Mouse (Mus musculus) lung, postnatal 36 days (tissue): ENCODE data around the gene Zfp442.
"Not testable (repeated sequence)": the region's sequence is repeated elsewhere in the genome, so short reads cannot be mapped to it uniquely, and the experiment has no call there.

Source experiments
- DNase-seq: peaks from one replicate; pipeline ENCODE4 v3.0.0; 2022; ENCODE audit warnings: mixed read lengths

Zfp442 gene

DNA sequence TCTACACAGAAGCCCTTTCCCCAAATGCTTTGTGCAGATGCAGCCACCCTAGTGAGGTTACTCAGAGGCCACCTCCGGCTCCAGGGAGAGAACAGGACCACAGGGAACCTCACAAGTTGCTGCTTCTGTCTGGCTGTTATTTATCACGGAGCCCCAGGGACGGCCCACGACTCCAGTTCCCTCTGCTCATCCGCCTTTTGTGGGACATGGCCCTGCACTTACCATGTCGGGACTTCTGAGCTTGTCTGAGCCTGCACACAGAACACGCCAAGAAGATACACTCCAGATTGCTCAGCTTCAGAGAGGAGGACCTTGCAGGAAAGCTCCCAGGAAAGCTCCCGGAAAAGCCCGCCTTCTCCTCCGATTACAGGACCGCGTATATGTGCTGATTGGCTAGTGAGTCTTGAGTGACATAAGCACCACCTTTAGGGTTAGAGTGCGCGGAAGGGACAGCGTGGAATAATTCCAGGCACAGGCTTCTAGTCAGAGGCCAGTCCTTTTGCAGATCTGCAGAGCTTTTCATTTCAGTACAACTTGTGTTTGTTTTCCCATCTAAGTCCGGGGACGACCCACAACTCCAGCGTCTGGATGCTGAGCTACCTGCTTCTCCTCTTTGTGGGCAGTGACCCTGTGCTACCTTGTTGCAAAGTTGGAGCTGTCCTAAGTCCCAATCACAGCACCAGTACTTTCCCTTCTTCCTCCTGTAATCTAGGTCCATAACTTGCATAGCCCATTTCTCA lies at the start of gene Zfp442:
Gene Zfp442, minus strand, starts transcription at position 307 of the 740 bp plus-strand sequence.
- DNase-seq, result peak; percentile 83

- DNase-seq, result not testable (repeated sequence)
Observed at GRCm38 (mm10) chr2:150500124-150500973, 49.1 kb upstream of the Zfp442 start.

- DNase-seq, result no peak
Observed at GRCm38 (mm10) chr2:150493031-150493430, 41.7 kb upstream of the Zfp442 start.

DNA sequence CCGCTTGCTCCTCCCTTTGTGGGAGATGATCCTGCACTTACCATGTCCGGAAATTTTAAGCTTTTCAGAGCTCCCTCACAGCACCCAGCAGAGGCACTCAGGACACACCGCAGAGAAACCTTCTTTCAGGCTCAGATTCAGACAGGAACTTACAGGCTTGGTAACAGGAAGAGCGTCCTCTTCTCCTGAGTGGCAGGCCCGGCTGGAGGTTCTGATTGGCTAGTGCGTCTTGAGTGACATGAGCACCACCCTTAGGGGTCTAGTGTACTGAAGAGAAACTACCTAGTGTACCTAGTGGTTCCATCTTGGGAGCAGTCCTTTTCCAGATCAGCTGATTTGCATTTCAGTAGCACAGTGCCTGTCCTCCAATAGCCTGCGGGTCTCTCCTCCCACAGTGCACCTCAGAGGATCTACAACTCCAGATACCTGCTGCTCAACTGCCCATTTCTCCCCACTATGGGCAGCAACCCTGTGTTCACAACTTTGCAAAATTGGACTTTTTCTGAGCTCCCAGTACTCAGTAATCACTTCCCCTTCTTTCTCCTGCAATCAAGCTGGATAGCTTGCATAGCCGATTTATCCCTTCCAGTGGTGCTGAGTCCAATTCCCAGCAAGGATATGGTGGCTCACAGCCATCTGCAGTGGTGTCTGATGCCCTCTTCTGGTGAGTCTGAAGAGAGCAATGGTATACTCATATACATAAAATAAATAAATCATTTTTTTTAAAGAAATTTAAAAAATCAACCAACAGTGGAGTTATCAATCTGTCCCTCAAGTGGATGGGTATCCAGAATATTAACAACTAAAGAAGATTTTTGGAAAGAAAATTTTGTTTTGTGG lies 33.9 kb upstream of the Zfp442 start, which contains the start of gene Zfp345:
Gene Zfp345, minus strand, starts transcription at position 153 of the 840 bp plus-strand sequence.
- DNase-seq, result peak; percentile 24

- peak; percentile 18 for DNase-seq
Observed at GRCm38 (mm10) chr2:150439084-150439483, 12.2 kb downstream of the Zfp442 start.

GRCm38 (mm10) chr2:150412146-150412545 lies 39.1 kb downstream of the Zfp442 start:
- DNase-seq, result not testable (repeated sequence)

DNA sequence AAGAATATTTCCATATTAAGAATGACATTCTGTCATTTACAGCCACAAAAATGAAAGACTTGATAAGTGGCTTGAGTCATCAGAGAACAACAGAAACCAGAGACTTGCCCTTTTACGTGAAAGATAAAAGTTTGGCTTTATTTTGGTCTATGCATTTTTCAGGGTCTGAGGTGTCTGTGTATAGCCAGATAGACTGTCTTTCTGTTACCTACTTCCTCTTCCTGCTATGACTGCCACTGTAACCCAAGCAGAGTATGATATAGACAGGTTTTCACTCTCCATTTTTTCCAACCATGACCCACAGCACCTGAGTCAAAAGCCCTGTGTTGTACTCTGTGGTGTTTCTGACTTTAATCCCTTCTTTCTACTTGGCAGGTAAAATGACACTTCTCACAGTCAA lies 61.1 kb downstream of the Zfp442 start:
- no peak for DNase-seq

- not testable (repeated sequence) for DNase-seq
Observed at GRCm38 (mm10) chr2:150385553-150386106, 65.7 kb downstream of the Zfp442 start.

- DNase-seq, result no peak
Observed at GRCm38 (mm10) chr2:150362878-150363229, 88.4 kb downstream of the Zfp442 start.

DNA sequence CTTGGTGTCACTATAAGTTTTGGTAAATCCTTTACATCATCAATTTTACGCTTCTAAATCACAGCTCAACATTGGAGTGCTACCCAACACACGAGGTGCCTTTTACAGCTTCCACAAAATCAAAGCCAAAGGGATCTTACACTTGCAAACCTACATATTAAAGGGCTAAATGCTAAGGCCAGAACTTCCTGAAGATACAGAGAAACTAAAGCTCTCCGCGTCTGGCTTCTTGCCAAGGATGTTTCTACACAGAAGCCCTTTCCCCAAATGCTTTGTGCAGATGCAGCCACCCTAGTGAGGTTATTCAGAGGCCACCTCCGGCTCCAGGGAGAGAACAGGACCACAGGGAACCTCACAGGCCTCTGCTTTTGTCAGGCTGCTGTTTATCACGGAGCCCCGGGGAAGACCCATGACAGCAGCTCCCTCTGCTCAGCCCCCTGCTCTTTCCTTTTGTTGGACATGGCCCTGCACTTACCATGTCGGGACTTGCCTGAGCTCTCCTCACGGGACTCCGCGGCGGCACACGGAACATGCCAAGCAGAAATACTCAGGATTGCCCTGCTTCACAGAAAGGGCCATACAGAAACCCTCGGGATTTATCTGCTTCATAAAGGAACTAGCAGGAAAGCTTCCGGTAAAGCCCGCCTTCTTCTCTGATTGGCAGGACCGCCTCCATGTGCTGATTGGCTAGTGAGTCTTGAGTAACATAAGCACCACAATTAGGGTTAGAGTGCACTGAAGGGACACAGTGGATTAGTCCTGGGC lies 89.0 kb downstream of the Zfp442 start, which contains the start of gene 3300002I08Rik:
Gene 3300002I08Rik, minus strand, starts transcription at position 653 of the 765 bp plus-strand sequence.
- DNase-seq, result peak; percentile 97
